Mouse (Mus musculus): ENCODE results near the gene Bckdha.

GRCm38 (mm10) chr7:25593859-25594258, 64.9 kb downstream of the Bckdha start:
- TF ChIP-seq POLR2A (IDR thresholded peaks at IDR 0.05; ENCODE audit: control insufficient read depth in 1 of 2, insufficient read depth in 1 of 2, low read depth in 1 of 2, low read length in 2 of 2, poor library complexity in 1 of 2): no peak
- no peak for TF ChIP-seq CTCF (IDR thresholded peaks at IDR 0.05 in 2 of 3, conservative IDR thresholded peaks at IDR 0.05 in 1 of 3; ENCODE audit: control insufficient read depth in 1 of 3, insufficient read depth in 1 of 3, low read depth in 2 of 3, low read length in 3 of 3, poor library complexity in 1 of 3, severe bottlenecking in 1 of 3)
- no peak for TF ChIP-seq MAFK (IDR thresholded peaks at IDR 0.05; ENCODE audit: borderline replicate concordance, low read depth, low read length)
- TF ChIP-seq JUND (IDR thresholded peaks at IDR 0.05; ENCODE audit: low read depth, low read length): no peak
- TF ChIP-seq CHD2 (IDR thresholded peaks at IDR 0.05; ENCODE audit: low read length): no peak
- peak; percentile 67 for TF ChIP-seq GATA1 (IDR thresholded peaks at IDR 0.05; ENCODE audit: low read depth, low read length)
- no peak for TF ChIP-seq ELF1 (IDR thresholded peaks at IDR 0.05; ENCODE audit: low read depth, low read length)
- no peak for TF ChIP-seq NELFE (IDR thresholded peaks at IDR 0.05; ENCODE audit: low read depth, low read length)
- TF ChIP-seq MAZ (IDR thresholded peaks at IDR 0.05; ENCODE audit: low read depth, low read length): no peak
- TF ChIP-seq TAL1 (IDR thresholded peaks at IDR 0.05; ENCODE audit: low read length): no peak
- TF ChIP-seq RCOR1 (IDR thresholded peaks at IDR 0.05; ENCODE audit: low read depth, low read length): no peak
- no peak for TF ChIP-seq HCFC1 (IDR thresholded peaks at IDR 0.05; ENCODE audit: low read depth, low read length)
- no peak for TF ChIP-seq USF1 (IDR thresholded peaks at IDR 0.05; ENCODE audit: low read depth, low read length)
- no peak for TF ChIP-seq SMC3 (IDR thresholded peaks at IDR 0.05; ENCODE audit: low read depth, low read length)

Data from MEL (cell line).